Mouse (Mus musculus) hindbrain, embryonic 12.5 days (tissue): ENCODE measurements around the gene Prdm12. TPM values are rescaled to one million over a fixed set of nuclear protein-coding genes. Genes with fewer than 3 reads are reported as not detected.
A peak's percentile ranks its signal among the peaks of the same experiment; 100 is the strongest.
"Not testable (repeated sequence)": the region's sequence is repeated elsewhere in the genome, so short reads cannot be mapped to it uniquely, and the experiment has no call there.

Experiments
- ATAC-seq: fragments of 200-750 bp; cut with Nextera tagmentation; 2 replicates; pipeline ENCODE4 v1.8.0; 2017; ENCODE audit warnings: moderate TSS enrichment; ENCODE audit not compliant: low FRiP score
- H3K27ac ChIP-seq: fragments of 300-500 bp; sonication (generic); 2 replicates; pipeline ENCODE4 v1.5.1; 2016; ENCODE audit warnings: mild to moderate bottlenecking
- H3K27me3 ChIP-seq: fragments of 300-500 bp; sonication (generic); 2 replicates; pipeline ENCODE4 v1.6.1; 2016; ENCODE audit warnings: mild to moderate bottlenecking
- H3K36me3 ChIP-seq: fragments of 300-500 bp; sonication (generic); 2 replicates; pipeline ENCODE4 v1.6.1; 2016; ENCODE audit warnings: mild to moderate bottlenecking
- H3K4me1 ChIP-seq: fragments of 300-500 bp; sonication (generic); 2 replicates; pipeline ENCODE4 v1.6.1; 2016
- H3K4me2 ChIP-seq: fragments of 300-500 bp; sonication (generic); replicated peaks from 2 replicates; pipeline ENCODE4 v1.6.1; 2016; ENCODE audit warnings: mild to moderate bottlenecking
- H3K4me3 ChIP-seq: fragments of 300-500 bp; sonication (generic); 2 replicates; pipeline ENCODE4 v1.5.1; 2016; ENCODE audit warnings: mild to moderate bottlenecking
- H3K9ac ChIP-seq: fragments of 300-500 bp; sonication (generic); 2 replicates; pipeline ENCODE4 v1.6.1; 2016; ENCODE audit warnings: mild to moderate bottlenecking, moderate library complexity
- H3K9me3 ChIP-seq: fragments of 300-500 bp; sonication (generic); replicated peaks from 2 replicates; pipeline ENCODE4 v1.6.1; 2016; ENCODE audit warnings: mild to moderate bottlenecking
- WGBS: fragments of 180-500 bp; shearing (Covaris S2); methylation state at CpG from one replicate; pipeline ENCODE4 v1.1.7; 2016; 5-methylcytosine and 5-hydroxymethylcytosine counted together
- polyA plus RNA-seq: library from polyadenylated mRNA; unstranded; fragments of >200 nt; fragmentation: Nextera tagmentation; extraction: Ambion mirVana; gene quantifications from 2 replicates; pipeline ENCODE4 v1.2.1, GENCODE M21; 2016

Gene Prdm12
- polyA plus RNA-seq, 1 experiment from 2014 or later = 6.7 TPM

DNA sequence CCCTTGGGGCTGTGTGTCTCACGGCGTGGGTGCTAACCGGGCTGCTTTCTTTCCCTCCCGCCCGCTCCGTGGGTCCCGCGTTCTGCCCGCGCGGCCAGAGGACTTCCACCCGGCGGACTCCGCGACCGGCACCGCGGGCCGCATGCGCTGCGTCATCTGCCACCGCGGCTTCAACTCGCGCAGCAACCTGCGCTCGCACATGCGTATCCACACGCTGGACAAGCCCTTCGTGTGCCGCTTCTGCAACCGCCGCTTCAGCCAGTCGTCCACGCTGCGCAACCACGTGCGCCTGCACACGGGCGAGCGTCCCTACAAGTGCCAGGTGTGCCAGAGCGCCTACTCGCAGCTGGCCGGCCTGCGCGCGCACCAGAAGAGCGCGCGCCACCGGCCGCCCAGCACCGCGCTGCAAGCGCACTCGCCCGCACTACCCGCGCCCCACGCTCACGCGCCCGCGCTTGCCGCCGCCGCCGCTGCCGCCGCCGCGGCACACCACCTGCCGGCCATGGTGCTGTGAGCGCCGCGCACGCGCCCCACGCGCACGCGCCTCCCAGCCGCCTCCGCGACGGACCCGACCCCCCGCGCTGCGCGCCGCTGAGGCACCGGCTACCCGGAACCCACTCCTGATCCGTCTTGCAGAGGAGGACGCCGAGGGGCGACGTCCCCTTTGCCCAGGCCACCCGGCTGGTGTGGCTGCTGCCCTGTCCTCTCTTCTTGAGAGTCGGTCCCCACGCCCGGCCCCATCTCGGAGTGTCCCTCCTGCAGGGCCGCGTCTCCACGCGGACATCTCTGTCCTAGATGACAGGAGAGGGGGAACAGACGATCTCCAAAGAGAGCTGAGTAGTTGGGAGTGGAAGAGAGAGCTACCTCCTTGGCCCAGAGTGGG, 14.4 kb downstream of the Prdm12 start:
- Histone ChIP-seq H3K4me2 (peak overlapping the region; percentile 96), H3K4me1 (peaks cover 11% of the 10 kb centered on the region), H3K27ac (no peak overlapping the region), H3K4me3 (peak overlapping the region; percentile 56), H3K9me3 (no peaks in the 10 kb centered on the region), H3K36me3 (no peaks in the 10 kb centered on the region), H3K9ac (peak overlapping the region; percentile 55), H3K27me3 (peaks cover 97% of the 10 kb centered on the region)
- peak; percentile 63 for ATAC-seq
- WGBS = 1% methylated on average over 77 of the region's 109 CpGs

DNA sequence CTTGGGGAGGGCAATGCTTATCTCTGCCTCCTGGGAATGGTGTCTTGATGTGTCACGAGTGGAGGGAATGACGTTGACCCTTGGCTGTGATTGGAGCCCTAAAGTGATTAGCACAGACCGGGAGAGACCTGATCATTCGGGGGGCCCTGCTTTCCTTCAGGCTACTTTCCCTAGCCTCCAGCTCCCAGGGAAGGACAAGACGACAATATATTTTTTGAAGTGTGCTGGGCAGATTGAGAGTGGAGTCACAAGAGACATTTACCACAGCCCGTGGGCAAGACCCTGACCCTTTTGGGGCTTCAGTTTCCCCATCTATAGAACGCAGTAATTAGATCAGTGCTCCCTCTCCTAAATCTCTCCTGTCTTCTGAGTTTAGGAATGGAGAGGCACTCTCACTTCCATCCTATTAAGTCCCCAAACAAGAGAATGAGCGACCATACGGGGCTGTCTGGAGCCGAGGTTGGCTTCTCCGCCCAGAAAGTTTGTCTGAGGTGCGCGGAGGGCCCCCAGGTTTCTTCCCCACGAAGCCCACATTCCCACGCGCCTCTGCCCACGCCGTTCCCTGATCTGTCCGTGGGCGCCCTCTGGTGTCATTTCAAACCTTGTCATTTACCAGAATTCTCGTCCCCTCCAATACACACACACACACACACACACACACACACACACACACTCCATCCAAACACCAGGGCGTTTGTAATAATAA, 15.2 kb downstream of the Prdm12 start:
- Histone ChIP-seq H3K9me3 (no peaks in the 10 kb centered on the region), H3K27ac (no peak overlapping the region), H3K4me1 (peaks cover 11% of the 10 kb centered on the region), H3K4me3 (peak overlapping the region; percentile 56), H3K36me3 (no peaks in the 10 kb centered on the region), H3K4me2 (peak overlapping the region; percentile 96), H3K27me3 (peaks cover 97% of the 10 kb centered on the region), H3K9ac (peak overlapping the region; percentile 55; the same call in 1 of the 2 replicates)
- ATAC-seq = 0 out of 2 replicates have a peak, but pooled peaks have one; percentile 8
- WGBS = 11% methylated on average over 22 of the region's 22 CpGs

DNA sequence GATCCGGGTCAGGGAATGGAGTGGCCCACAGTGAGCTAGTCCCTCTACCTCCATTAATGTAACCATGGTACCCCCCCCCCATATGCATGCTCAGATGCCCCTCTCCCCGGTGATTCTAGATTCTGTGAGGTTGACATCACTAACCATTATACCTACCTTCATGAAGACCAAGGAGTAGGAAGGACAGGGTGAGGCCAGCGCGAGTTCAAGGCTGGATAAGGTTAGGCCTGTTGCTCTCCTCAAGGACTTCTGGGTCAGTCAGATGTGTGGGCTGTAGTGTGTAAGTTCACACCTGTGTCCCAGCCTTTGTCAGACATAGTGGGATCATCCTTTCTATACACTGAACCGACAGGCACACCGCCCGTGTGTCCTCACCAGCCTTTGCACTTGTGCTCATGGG, 16.5 kb downstream of the Prdm12 start:
- Histone ChIP-seq H3K4me3 (no peak overlapping the region), H3K36me3 (no peaks in the 10 kb centered on the region), H3K27me3 (peaks cover 93% of the 10 kb centered on the region), H3K9me3 (no peaks in the 10 kb centered on the region), H3K4me1 (peaks cover 11% of the 10 kb centered on the region), H3K27ac (no peak overlapping the region), H3K9ac (no peak overlapping the region), H3K4me2 (no peak overlapping the region)
- WGBS = 88% methylated on average over 7 of the region's 7 CpGs
- ATAC-seq = no peak

DNA sequence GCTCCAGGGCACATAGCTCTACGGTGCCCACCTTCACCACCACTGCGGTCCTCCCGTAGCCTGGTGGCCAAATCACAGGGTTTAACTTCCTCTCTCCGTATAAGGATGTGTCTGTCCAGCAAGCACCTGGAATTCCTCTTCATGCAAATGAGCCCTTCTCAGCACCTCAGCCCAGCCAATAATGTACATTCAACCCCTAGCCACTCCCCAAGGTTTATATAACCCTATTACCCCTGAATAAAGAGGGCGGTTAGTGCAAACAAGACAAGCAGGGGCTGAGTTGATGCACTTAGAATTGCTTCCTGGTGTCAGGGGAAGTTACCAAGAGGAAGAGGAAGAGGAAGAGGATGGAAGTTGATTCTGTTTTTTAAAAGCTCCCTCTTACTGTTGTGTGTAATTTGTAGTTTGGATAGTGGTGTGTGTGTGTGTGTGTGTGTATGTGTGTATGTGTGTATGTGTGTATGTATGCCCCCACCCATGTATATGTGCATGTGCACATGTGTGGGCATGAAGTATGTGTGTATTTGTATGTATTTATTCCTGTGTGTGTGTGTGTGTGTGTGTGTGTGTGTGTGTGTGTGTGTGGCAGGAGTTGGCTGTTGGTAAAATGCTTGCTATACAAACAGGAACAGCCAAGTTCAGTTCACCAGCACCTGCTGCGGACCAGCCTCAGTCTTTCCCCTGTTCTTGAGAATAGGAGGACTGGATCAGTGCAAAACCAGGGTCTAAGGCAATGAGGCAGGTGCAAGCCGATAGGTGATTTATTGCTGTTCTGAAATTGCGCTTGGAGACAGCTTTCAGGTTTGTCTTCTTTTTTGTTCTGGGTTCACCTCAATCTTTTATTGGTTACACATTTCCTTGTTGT, 23.3 kb downstream of the Prdm12 start:
- H3K27me3 ChIP-seq = peaks cover 81% of the 10 kb centered on the region
- H3K9me3 ChIP-seq = no peaks in the 10 kb centered on the region
- ATAC-seq = no peak
- H3K36me3 ChIP-seq = no peaks in the 10 kb centered on the region
- H3K4me3 ChIP-seq = no peak overlapping the region
- H3K4me1 ChIP-seq = no peaks in the 10 kb centered on the region
- no peak overlapping the region for H3K4me2 ChIP-seq
- 75% methylated on average over 8 of the region's 8 CpGs for WGBS
- H3K27ac ChIP-seq = no peak overlapping the region
- H3K9ac ChIP-seq = no peak overlapping the region

DNA sequence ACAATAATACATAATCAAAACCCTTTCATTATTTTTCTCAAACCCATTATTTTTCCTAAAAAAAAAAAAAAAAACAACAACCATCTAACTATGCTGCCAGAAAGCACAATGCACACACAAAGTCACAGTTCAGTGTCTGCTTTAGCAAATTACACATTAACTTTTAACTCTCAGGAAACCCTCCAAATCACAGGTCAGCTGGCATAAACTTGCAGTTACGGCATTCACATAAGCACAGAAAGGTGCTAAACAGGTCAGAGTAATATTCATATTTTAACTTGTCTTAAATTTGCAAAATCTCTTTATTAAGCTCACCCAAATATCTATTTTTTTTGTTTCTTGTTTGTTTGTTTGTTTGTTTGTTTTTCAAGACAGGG, 24.0 kb downstream of the Prdm12 start:
- 93% methylated on average over 1 of the region's 1 CpGs for WGBS
- no peak for ATAC-seq
- no peak overlapping the region for H3K4me2 ChIP-seq
- H3K27ac ChIP-seq = no peak overlapping the region
- no peak overlapping the region for H3K4me3 ChIP-seq
- no peaks in the 10 kb centered on the region for H3K36me3 ChIP-seq
- peaks cover 74% of the 10 kb centered on the region for H3K27me3 ChIP-seq
- no peaks in the 10 kb centered on the region for H3K4me1 ChIP-seq
- no peaks in the 10 kb centered on the region for H3K9me3 ChIP-seq
- H3K9ac ChIP-seq = no peak overlapping the region

DNA sequence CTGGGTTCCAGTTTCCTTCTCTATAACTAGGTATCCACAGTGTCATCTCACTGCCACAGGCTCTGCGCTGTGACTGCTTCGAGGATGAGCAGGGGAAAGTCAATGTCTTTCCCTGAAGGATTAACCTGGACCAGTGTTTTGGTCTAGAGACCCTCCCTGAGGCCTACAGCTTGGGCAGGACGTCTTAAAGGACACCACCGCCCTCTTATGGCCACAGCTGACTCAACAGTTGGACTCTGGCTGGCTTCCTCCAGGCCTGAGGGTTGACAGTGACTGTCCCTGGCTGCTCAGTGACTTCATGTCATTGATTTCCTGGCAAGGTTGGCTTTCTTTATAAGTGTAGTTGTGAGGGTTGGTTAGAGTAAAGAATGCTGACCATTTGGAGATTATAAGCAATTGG, 27.5 kb downstream of the Prdm12 start:
- no peak for ATAC-seq
- peaks cover 10% of the 10 kb centered on the region for H3K4me1 ChIP-seq
- H3K9me3 ChIP-seq = no peaks in the 10 kb centered on the region
- no peak overlapping the region for H3K27ac ChIP-seq
- 16% methylated on average over 4 of the region's 4 CpGs for WGBS
- H3K4me2 ChIP-seq = no peak overlapping the region
- no peak overlapping the region for H3K4me3 ChIP-seq
- H3K27me3 ChIP-seq = peaks cover 48% of the 10 kb centered on the region
- H3K9ac ChIP-seq = no peak overlapping the region
- H3K36me3 ChIP-seq = peaks cover 2% of the 10 kb centered on the region; the same call in 1 of the 2 replicates

DNA sequence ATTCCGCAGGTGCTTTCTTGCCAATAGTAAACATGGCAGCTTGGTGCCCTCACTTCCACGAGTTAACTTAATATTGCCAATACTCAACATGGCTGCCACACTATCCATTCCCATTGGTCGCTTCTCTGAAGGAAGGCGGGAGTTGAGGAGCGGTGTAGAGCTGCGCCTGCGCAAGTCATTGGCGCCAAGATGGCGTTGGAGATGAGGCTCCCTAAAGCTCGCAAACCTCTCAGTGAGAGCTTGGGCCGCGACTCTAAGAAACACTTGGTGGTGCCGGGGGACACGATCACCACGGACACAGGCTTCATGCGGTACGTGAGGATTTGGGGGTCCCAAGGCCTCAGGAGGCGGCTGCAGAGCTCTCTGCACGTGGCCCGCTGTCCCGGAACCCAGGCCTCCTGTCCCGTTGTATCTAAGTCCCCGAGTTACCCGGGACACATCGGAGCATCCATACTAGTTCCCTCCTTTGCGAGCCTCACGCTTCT, 30.8 kb downstream of the Prdm12 start, which contains the start of gene Exosc2:
Exosc2 (plus strand) TSS at position 165 of the 485 bp plus-strand sequence.
- ATAC-seq = peak; percentile 96
- under 1% methylated on average over 27 of the region's 27 CpGs for WGBS
- H3K27ac ChIP-seq = 0 out of 2 replicates have a peak within 1 kb of the TSS, but pooled peaks have one; percentile 12

DNA sequence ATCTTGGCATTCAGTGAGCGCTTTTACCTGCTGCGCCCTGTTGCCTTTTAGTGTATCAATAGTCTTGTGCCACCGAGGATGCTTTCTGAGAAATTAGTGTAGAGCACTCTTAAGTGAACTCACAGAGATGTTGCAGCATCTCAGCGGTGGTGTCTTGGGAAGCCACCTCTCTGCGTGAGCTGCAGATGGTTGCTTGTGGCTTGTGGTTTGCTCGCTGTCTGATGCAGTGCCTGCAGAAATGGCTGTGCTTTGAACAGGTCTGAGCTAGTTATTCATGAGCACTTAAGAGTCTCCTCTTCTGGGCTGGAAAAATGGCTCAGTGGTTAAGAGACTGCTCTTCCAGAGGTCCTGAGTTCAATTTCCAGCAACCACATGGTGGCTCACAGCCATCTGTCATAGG, 38.8 kb downstream of the Prdm12 start:
- H3K4me2 ChIP-seq = no peak overlapping the region
- H3K4me3 ChIP-seq = no peak overlapping the region
- H3K27me3 ChIP-seq = no peaks in the 10 kb centered on the region
- H3K36me3 ChIP-seq = peaks cover 70% of the 10 kb centered on the region
- no peak overlapping the region for H3K27ac ChIP-seq
- no peak overlapping the region for H3K9ac ChIP-seq
- WGBS = 96% methylated on average over 6 of the region's 6 CpGs
- no peaks in the 10 kb centered on the region for H3K9me3 ChIP-seq
- no peaks in the 10 kb centered on the region for H3K4me1 ChIP-seq
- no peak for ATAC-seq

More for the DNA sequence above, 30.8 kb downstream of the Prdm12 start, which contains the start of gene Exosc2:
- Histone ChIP-seq H3K9ac (peak within 1 kb of the TSS; percentile 78), H3K27me3 (peaks cover 22% of the 10 kb centered on the region), H3K4me1 (peaks cover 14% of the 10 kb centered on the region), H3K36me3 (peaks cover 32% of the 10 kb centered on the region), H3K4me2 (peak within 1 kb of the TSS; percentile 87), H3K4me3 (peak within 1 kb of the TSS; percentile 78), H3K9me3 (no peaks in the 10 kb centered on the region)

DNA sequence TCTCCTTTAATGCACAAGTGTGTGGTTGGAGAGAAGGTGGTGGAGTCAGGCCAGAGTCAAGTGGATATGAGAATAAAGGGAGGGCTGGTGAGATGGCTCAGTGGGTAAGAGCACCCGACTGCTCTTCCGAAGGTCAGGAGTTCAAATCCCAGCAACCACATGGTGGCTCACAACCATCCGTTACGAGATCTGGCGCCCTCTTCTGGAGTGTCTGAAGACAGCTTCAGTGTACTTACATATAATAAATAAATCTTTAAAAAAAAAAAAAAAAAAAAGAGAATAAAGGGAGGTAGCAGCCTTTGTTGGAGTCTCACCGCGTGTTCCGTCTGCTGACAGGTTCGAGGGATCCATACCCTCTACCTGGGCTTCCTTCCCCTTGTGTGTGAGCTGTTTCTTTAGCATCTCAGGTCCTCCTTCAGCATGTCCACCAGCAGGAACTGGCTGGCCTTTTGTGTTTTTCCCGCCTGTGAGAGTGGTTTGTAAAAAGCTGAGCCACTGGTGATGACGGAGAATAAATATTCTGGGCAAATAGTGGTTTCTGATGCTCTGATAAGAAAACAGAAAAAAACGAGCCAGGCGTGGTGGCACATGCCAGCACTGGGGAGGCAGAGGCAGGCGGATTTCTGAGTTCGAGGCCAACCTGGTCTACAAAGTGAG, 41.3 kb downstream of the Prdm12 start:
- H3K9ac ChIP-seq, H3K27me3 ChIP-seq, ATAC-seq, H3K9me3 ChIP-seq, H3K4me2 ChIP-seq, H3K4me1 ChIP-seq, H3K4me3 ChIP-seq, H3K27ac ChIP-seq: not testable (repeated sequence)
- 89% methylated on average over 15 of the region's 15 CpGs for WGBS
- H3K36me3 ChIP-seq = peaks cover 45% of the 10 kb centered on the region

DNA sequence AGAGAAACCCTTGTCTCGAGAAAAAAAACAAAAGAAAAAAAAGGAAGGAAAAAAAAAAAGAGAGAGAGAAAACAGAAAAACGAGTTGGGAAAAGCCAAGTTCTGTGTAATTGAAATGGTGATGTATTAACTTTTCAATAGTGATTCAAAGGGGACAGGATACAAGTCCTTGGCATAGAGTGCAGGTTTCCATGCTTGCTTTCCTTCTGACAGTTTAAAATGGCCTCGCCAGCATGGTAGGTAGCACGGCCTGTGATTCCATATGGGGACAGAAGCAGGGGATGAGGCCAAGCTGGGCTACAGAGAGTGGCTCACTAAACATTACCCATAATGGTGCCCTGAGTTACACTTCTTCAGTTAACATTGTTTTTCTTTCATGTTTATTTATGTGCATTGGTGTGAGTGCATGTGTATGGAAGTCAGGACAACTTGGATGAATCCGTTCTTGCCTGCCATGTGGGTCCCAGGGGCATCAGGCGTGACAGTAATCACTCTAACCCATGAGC, 41.9 kb downstream of the Prdm12 start:
- no peaks in the 10 kb centered on the region for H3K9me3 ChIP-seq

DNA sequence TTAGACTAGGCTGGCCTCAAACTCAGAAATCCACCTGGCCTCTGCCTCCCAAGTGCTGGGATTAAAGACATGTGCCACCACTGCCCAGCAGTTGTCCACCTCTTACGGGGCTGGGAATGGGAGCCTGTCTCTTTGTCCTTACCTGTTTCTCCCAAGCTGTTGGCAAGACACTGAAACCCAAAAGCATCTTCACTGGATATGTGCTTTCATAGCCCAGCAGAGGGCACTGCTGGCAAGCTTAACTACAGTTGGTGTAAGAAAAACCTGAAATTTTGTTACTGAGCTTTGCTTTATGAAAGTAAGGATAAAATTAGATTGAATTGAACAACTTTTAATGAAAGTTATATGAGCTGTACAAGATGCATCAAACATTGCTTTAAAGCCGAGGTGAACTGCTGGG, 43.8 kb downstream of the Prdm12 start:
- no peaks in the 10 kb centered on the region for H3K4me1 ChIP-seq
- H3K4me3 ChIP-seq = no peak overlapping the region
- WGBS = 32% methylated on average over 2 of the region's 2 CpGs
- no peak for ATAC-seq
- peaks cover 20% of the 10 kb centered on the region for H3K36me3 ChIP-seq
- H3K27me3 ChIP-seq = no peaks in the 10 kb centered on the region
- no peaks in the 10 kb centered on the region for H3K9me3 ChIP-seq
- no peak overlapping the region for H3K4me2 ChIP-seq
- H3K9ac ChIP-seq = no peak overlapping the region
- no peak overlapping the region for H3K27ac ChIP-seq

More for the DNA sequence above, 41.9 kb downstream of the Prdm12 start:
- H3K27me3 ChIP-seq = no peaks in the 10 kb centered on the region
- WGBS = 89% methylated on average over 6 of the region's 6 CpGs
- no peak for ATAC-seq
- H3K4me3 ChIP-seq = no peak overlapping the region
- no peak overlapping the region for H3K4me2 ChIP-seq
- H3K4me1 ChIP-seq = no peaks in the 10 kb centered on the region
- H3K27ac ChIP-seq = no peak overlapping the region
- H3K36me3 ChIP-seq = peaks cover 39% of the 10 kb centered on the region
- H3K9ac ChIP-seq = no peak overlapping the region
